ENCODE assay signal across 8 mouse cellular contexts in the genomic region with DNA sequence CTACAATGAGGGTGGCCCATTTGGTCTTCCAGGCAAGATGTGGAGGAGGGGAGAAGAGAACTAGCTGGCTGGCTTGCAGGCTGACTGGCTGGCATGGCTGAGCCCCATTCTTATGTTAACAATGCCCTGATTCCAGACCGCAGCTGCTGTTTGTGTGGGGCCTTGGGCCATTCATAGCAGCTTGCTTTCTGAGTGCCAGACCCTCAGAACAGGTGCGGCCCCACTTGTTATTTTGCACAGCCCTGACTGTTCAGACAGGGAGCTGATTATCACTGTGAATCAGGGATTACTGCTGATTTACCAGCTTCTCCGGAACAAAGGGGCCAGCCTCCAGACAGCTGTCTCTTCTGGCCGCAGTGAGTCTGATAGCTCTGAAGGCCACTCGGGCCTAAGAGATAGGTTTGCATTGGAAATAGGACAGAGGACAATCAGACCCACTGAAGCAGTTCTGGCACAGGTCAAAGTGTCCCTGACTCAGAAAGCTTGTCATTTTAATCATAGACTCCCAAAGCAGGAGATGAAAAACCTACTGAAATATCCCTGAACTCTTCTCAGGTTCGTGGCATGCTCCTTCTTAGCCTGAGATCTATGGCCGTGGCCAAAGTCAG. TPM values are rescaled to one million over a fixed set of nuclear protein-coding genes. Genes with fewer than 3 reads are reported as not detected.
DNase-seq lines count a peak whose midpoint lies in the region; ATAC-seq and TF ChIP-seq lines count a peak whose summit lies in the region.
"Had no signal": no experiment of that assay in that cellular context is flagged by ENCODE, and none has a peak within 500 bp of the region (broad histone marks: within the 10 kb centered on the region; RNA-seq: fewer than 3 reads in every experiment).

No protein-coding gene starts in this region.

- TF ChIP-seq POLR2A in ES-Bruce4 (IDR thresholded peaks at IDR 0.05; ENCODE audit: insufficient read depth, low read length) = no peak

- no peak overlapping the region for H3K9ac ChIP-seq in ES-Bruce4 (ENCODE audit: low read depth, poor library complexity, severe bottlenecking)
- no peak overlapping the region for H3K9ac ChIP-seq in forebrain, embryonic 13.5 days

- peak; percentile 87 for TF ChIP-seq EP300 in ES-Bruce4 (IDR thresholded peaks at IDR 0.05; ENCODE audit: insufficient read depth, low read depth, low read length)

- peak; percentile 97 for ATAC-seq in forebrain, embryonic 13.5 days
- ATAC-seq in CD4-positive, CD25-positive, alpha-beta regulatory T cell, adult 4 months = no peak

- H3K36me3 ChIP-seq in ES-Bruce4 (ENCODE audit: control insufficient read depth, insufficient read depth, low read length, poor library complexity, severe bottlenecking) = no peaks in the 10 kb centered on the region
- no peaks in the 10 kb centered on the region for H3K36me3 ChIP-seq in forebrain, embryonic 13.5 days (ENCODE audit: poor library complexity, severe bottlenecking)
- no peaks in the 10 kb centered on the region for H3K36me3 ChIP-seq in midbrain, embryonic 10.5 days

- no peak overlapping the region; the same call in 1 of the 2 replicates for H3K4me2 ChIP-seq in forebrain, embryonic 13.5 days

- no peak overlapping the region for H3K4me3 ChIP-seq in ES-Bruce4 (ENCODE audit: low read depth, low read length)
- H3K4me3 ChIP-seq in forebrain, embryonic 13.5 days = no peak overlapping the region
- no peak overlapping the region for H3K4me3 ChIP-seq in midbrain, embryonic 10.5 days

- H3K27me3 ChIP-seq in ES-Bruce4 (ENCODE audit: control insufficient read depth, insufficient read depth, low read length, poor library complexity, severe bottlenecking) = no peaks in the 10 kb centered on the region
- no peaks in the 10 kb centered on the region for H3K27me3 ChIP-seq in forebrain, embryonic 13.5 days
- peaks cover 73% of the 10 kb centered on the region for H3K27me3 ChIP-seq in midbrain, embryonic 10.5 days (ENCODE audit: low read depth, poor library complexity, severe bottlenecking)

- H3K9me3 ChIP-seq in ES-Bruce4 (replicated peaks; ENCODE audit: control insufficient read depth, insufficient read depth, low read length, poor library complexity, severe bottlenecking) = no peaks in the 10 kb centered on the region
- H3K9me3 ChIP-seq in forebrain, embryonic 13.5 days (replicated peaks) = no peaks in the 10 kb centered on the region
- no peaks in the 10 kb centered on the region for H3K9me3 ChIP-seq in midbrain, embryonic 10.5 days (replicated peaks)

- peak overlapping the region; percentile 81 for H3K27ac ChIP-seq in ES-Bruce4 (ENCODE audit: insufficient read depth, low read length)
- H3K27ac ChIP-seq in forebrain, embryonic 13.5 days = peak overlapping the region; percentile 85
- peak overlapping the region; percentile 81 for H3K27ac ChIP-seq in midbrain, embryonic 10.5 days (replicated peaks)

- 28% methylated on average over 7 of the region's 7 CpGs for WGBS in forebrain, embryonic 13.5 days
- 35% methylated on average over 7 of the region's 7 CpGs for WGBS in midbrain, embryonic 10.5 days

- peak; percentile 65 for DNase-seq in R1 (ENCODE audit: low read depth, low spot score)
- peak; percentile 77 for DNase-seq in midbrain, embryonic 10.5 days (ENCODE audit: low spot score)
- DNase-seq in kidney, adult 9 months = no peak
- DNase-seq in right cerebral cortex, postnatal 25 days = no peak
- DNase-seq: kidney, postnatal 14 days had no signal

- no peaks in the 10 kb centered on the region for H3K4me1 ChIP-seq in ES-Bruce4 (ENCODE audit: control insufficient read depth, insufficient read depth, low read length)
- peaks cover 11% of the 10 kb centered on the region for H3K4me1 ChIP-seq in forebrain, embryonic 13.5 days
- peaks cover 21% of the 10 kb centered on the region for H3K4me1 ChIP-seq in midbrain, embryonic 10.5 days

- TF ChIP-seq CTCF in ES-Bruce4 (IDR thresholded peaks at IDR 0.05; ENCODE audit: low read depth, low read length) = no peak

RNA-seq across cellular contexts. Expression of a gene that starts 24.9 kb away (rescaled TPM):
- 3.1 and 4.6 TPM in 2 replicates for polyA plus RNA-seq in ES-Bruce4 (2011; ENCODE audit: insufficient read depth, insufficient read length, low read depth, missing spikeins)
- 149 and 162 TPM in 2 replicates for polyA plus RNA-seq in forebrain, embryonic 13.5 days (2015; fragmentation: Nextera tagmentation; extraction: Ambion mirVana)
- polyA plus RNA-seq in midbrain, embryonic 10.5 days (2016; fragmentation: Nextera tagmentation; extraction: Ambion mirVana) = 41.7 and 76.9 TPM in 2 replicates
- polyA plus RNA-seq in CD4-positive, CD25-positive, alpha-beta regulatory T cell, adult 4 months (2017; shearing (Covaris generic)) = not detected

Comparison
In these comparisons a context has a peak if more than half of its experiments do, and no peak if none do; other contexts are left out.
1. DNase-seq: peak in R1 (single experiment) and midbrain, embryonic 10.5 days (single experiment); none in kidney, adult 9 months (single experiment) and right cerebral cortex, postnatal 25 days (single experiment).
2. Peak in every context shown above with its lines, with median percentiles within 50 percentile points of each other: H3K27ac ChIP-seq.